ENCODE assay signal across 8 mouse cellular contexts in genomic region chr19:38395701-38396632, GRCm38 (mm10). TPM values are rescaled to one million over a fixed set of nuclear protein-coding genes. Genes with fewer than 3 reads are reported as not detected.
DNase-seq lines count a peak whose midpoint lies in the region; ATAC-seq and TF ChIP-seq lines count a peak whose summit lies in the region.

Gene Slc35g1, plus strand, starts transcription at chr19:38395980.

- peak within 1 kb of the TSS; percentile 82 for H3K4me2 ChIP-seq in forebrain, postnatal 0 days (ENCODE audit: low read depth)

- WGBS in forebrain, postnatal 0 days, result 4% methylated on average over 60 of the region's 90 CpGs
- 2% methylated on average over 70 of the region's 90 CpGs for WGBS in macrophage (ENCODE audit: missing documents)

- no peak for TF ChIP-seq CTCF in forebrain, postnatal 0 days (IDR thresholded peaks at IDR 0.05; ENCODE audit: low read depth)
- TF ChIP-seq CTCF in left cerebral cortex, adult 2 months (IDR thresholded peaks at IDR 0.05), result no peak

- no peak within 1 kb of the TSS for H3K27ac ChIP-seq in forebrain, postnatal 0 days (ENCODE audit: low read depth, low read length)
- H3K27ac ChIP-seq in left cerebral cortex, adult 2 months, result peak within 1 kb of the TSS; percentile 64; the same call in 1 of the 2 replicates
- no peak within 1 kb of the TSS for H3K27ac ChIP-seq in macrophage

- no peaks in the 10 kb centered on the region for H3K27me3 ChIP-seq in forebrain, postnatal 0 days (ENCODE audit: insufficient read depth, low read length)

- intact Hi-C loops in left cerebral cortex, adult 2 months (cut with DNase I), result no loop called here

- ATAC-seq in forebrain, postnatal 0 days, result peak; percentile 90
- ATAC-seq in hematopoietic stem cell, adult 5-6 weeks (replicated peaks in 1 of 2; ENCODE audit: insufficient read depth in 1 of 2, low FRiP score in 2 of 2, low TSS enrichment in 1 of 2, low read depth in 1 of 2, poor library complexity in 2 of 2, severe bottlenecking in 2 of 2), result peak; percentile 59 to 73

- no peaks in the 10 kb centered on the region for H3K79me2 ChIP-seq in macrophage (ENCODE audit: inconsistent target)

- H3K4me1 ChIP-seq in forebrain, postnatal 0 days (ENCODE audit: insufficient read depth), result no peaks in the 10 kb centered on the region

- peak within 1 kb of the TSS; percentile 69 for H3K9ac ChIP-seq in forebrain, postnatal 0 days

- H3K9me3 ChIP-seq in forebrain, postnatal 0 days (ENCODE audit: low read length), result no peaks in the 10 kb centered on the region

- no peaks in the 10 kb centered on the region for H3K36me3 ChIP-seq in forebrain, postnatal 0 days (ENCODE audit: insufficient read depth)
- no peaks in the 10 kb centered on the region for H3K36me3 ChIP-seq in macrophage (ENCODE audit: inconsistent target)

- DNase-seq in WW6 (ENCODE audit: low read depth, low spot score), result peak; percentile 33
- peak; percentile 54 for DNase-seq in cerebellum, adult 8-10 months
- peak; percentile 85 for DNase-seq in forebrain, postnatal 0 days
- peak; percentile 64 to 70 for DNase-seq in left cerebral cortex, adult 2 months (ENCODE audit: extremely low spot score in 1 of 2, low spot score in 2 of 2)
- DNase-seq in right cerebral cortex, postnatal 14 days, result peak; percentile 64
- peak; percentile 75 for DNase-seq in yolk sac, embryonic 10.5 days (ENCODE audit: low spot score)

- H3K4me3 ChIP-seq in forebrain, postnatal 0 days (ENCODE audit: low read depth, low read length), result peak within 1 kb of the TSS; percentile 67
- peak within 1 kb of the TSS; percentile 59 for H3K4me3 ChIP-seq in left cerebral cortex, adult 2 months
- H3K4me3 ChIP-seq in macrophage (ENCODE audit: inconsistent target), result peak within 1 kb of the TSS; percentile 33

RNA-seq across cellular contexts. Expression of gene Slc35g1, which starts in this region (rescaled TPM):
- 2.8 and 3.2 TPM in 2 replicates for total RNA-seq in forebrain, postnatal 0 days (2014; rRNA removed)
- 0.86 and 1.3 TPM in 2 replicates for polyA plus RNA-seq in forebrain, postnatal 0 days (2015; fragmentation: Nextera tagmentation; extraction: Ambion mirVana)
- total RNA-seq in hematopoietic stem cell, adult 5-6 weeks (2017), result 6.5 and 10.9 TPM in 2 replicates
- 1 to 10 TPM; 1.6 to 2.3 TPM for total RNA-seq in left cerebral cortex, adult 2 months (2021)
- total RNA-seq in macrophage (2018; cell fraction: chromatin; rRNA removed), result 1 to 10 TPM in 16 of 26 experiments, under 1 TPM in 5, not detected in 5; 0.33 to 4.9 (median 1.7) TPM
- 1 to 10 TPM in 18 of 26 experiments, under 1 TPM in 8; 0.62 to 2.5 (median 1.2) TPM for total RNA-seq in macrophage (2018; cell fraction: cytosol; rRNA removed)
- total RNA-seq in macrophage (2018; cell fraction: nucleus; rRNA removed), result 1 to 10 TPM in 19 of 26 experiments, under 1 TPM in 7; 0.36 to 8.5 (median 1.5) TPM
- polyA plus RNA-seq in macrophage (2018), result 0.89 to 3.3 TPM (median 0.90 TPM) in 3 replicates

Comparison
In these comparisons a context has a peak if more than half of its experiments do, and no peak if none do; other contexts are left out.
1. DNase-seq: peak in every context shown above with its lines; median percentile 85 in forebrain, postnatal 0 days; 75 in yolk sac, embryonic 10.5 days; 67 in left cerebral cortex, adult 2 months; 64 in right cerebral cortex, postnatal 14 days; 54 in cerebellum, adult 8-10 months; 33 in WW6.